Mouse (Mus musculus) liver, embryonic 14.5 days (tissue): ENCODE measurements around the gene Spon1. TPM values are rescaled to one million over a fixed set of nuclear protein-coding genes. Genes with fewer than 3 reads are reported as not detected.

Source experiments
- ATAC-seq: fragments of 200-750 bp; cut with Nextera tagmentation; 2 replicates; pipeline ENCODE4 v1.8.0; 2017; ENCODE audit warnings: moderate number of reproducible peaks, mild to moderate bottlenecking, moderate library complexity; ENCODE audit not compliant: insufficient read depth
- DNase-seq, 3 experiments: peaks; one replicate each; pipeline ENCODE4 v3.0.0-alpha.2; 2012 to 2013; ENCODE audit warnings: low read depth in 3 of 3, low spot score in 3 of 3
- H3K27ac ChIP-seq: fragments of 300-500 bp; sonication (generic); 2 replicates; pipeline ENCODE4 v1.5.1; 2014; ENCODE audit warnings: moderate library complexity, mild to moderate bottlenecking, control low read depth, inconsistent platforms
- H3K27me3 ChIP-seq: fragments of 300-500 bp; sonication (generic); 2 replicates; pipeline ENCODE4 v1.6.1; 2014; ENCODE audit warnings: mild to moderate bottlenecking, low read length, moderate library complexity; ENCODE audit not compliant: control insufficient read depth, insufficient read depth
- H3K36me3 ChIP-seq: fragments of 300-500 bp; sonication (generic); replicated peaks from 2 replicates; pipeline ENCODE4 v1.6.1; 2014; ENCODE audit warnings: low read depth; ENCODE audit not compliant: control insufficient read depth, insufficient read depth
- H3K4me1 ChIP-seq, 2 experiments: fragments of 200-500 bp in 1 of 2; fragments of 300-500 bp in 1 of 2; sonication (generic) in 1 of 2; replicated peaks; 2 replicates each; pipeline ENCODE4 v1.6.1; 2012 to 2014; ENCODE audit warnings: antibody characterized with exemption in 1 of 2, inconsistent platforms in 1 of 2, low read length in 1 of 2; ENCODE audit not compliant: control insufficient read depth in 2 of 2, insufficient read depth in 2 of 2
- H3K4me2 ChIP-seq: fragments of 300-500 bp; sonication (generic); 2 replicates; pipeline ENCODE4 v1.6.1; 2014; ENCODE audit warnings: low read depth, mild to moderate bottlenecking, control low read depth, moderate library complexity
- H3K4me3 ChIP-seq, 2 experiments: fragments of 200-500 bp in 1 of 2; fragments of 300-500 bp in 1 of 2; sonication (generic) in 1 of 2; 2 replicates each; pipeline ENCODE4 v1.5.1; 2012 to 2014; ENCODE audit warnings: low read depth in 2 of 2, low read length in 2 of 2, mild to moderate bottlenecking in 2 of 2, control low read depth in 1 of 2, inconsistent platforms in 1 of 2, moderate library complexity in 1 of 2; ENCODE audit not compliant: insufficient read depth in 1 of 2
- H3K9ac ChIP-seq: fragments of 300-500 bp; sonication (generic); replicated peaks from 2 replicates; pipeline ENCODE4 v1.6.1; 2014; ENCODE audit warnings: mild to moderate bottlenecking, control low read depth, moderate library complexity
- H3K9me3 ChIP-seq: fragments of 300-500 bp; sonication (generic); 2 replicates; pipeline ENCODE4 v1.6.1; 2016; ENCODE audit warnings: low read length, mixed read lengths; ENCODE audit not compliant: control insufficient read depth
- CTCF ChIP-seq: IDR thresholded peaks from 2 replicates; pipeline ENCODE4 v1.5.1; 2016; ENCODE audit warnings: antibody characterized with exemption, low read depth, control low read depth
- EP300 ChIP-seq: IDR thresholded peaks from 2 replicates; pipeline ENCODE4 v1.6.1; 2016; ENCODE audit warnings: antibody characterized with exemption, low read depth
- WGBS: fragments of 180-500 bp; shearing (Covaris S2); extraction: QIAGEN DNeasy Blood & Tissue Kit; methylation state at CpG from one replicate; pipeline ENCODE4 v1.1.7; 2014; ENCODE audit not compliant: insufficient replicate concordance; 5-methylcytosine and 5-hydroxymethylcytosine counted together
- polyA plus RNA-seq, 2 experiments: library from polyadenylated mRNA; depleted of rRNA in 1 of 2; stranded (reverse) in 1 of 2; unstranded in 1 of 2; fragments of >200 nt; fragmentation: Nextera tagmentation in 1 of 2; extraction: Ambion mirVana in 1 of 2; gene quantifications; 2 replicates each; pipeline versions ENCODE4 v1.2.1 to v1.2.3; 2012 to 2014

The Spon1 gene
- polyA plus RNA-seq, 2 experiments = 0.36 to 0.39 TPM

DNA sequence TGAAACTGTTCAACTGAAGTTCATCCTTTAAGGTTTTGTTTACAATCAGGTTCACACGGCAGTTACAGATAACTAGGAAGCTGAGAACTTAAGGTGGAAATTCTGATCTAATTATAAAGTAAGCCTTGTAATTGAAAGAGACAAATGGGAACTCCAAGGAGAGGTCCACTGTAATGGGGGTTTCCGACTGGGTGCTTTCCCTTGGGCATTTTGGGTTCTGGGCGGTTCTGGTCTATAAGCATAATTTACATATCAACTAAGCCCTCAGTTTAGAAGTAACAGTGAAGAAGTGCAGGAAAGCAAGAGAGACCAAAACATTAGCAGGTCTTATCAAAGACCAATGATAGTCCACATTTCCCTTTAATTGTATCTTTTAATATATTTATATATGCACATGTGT, 318.0 kb downstream of the Spon1 start:
- DNase-seq (no peak), ATAC-seq (no peak)
- H3K4me2 ChIP-seq = no peak overlapping the region
- WGBS = 51% methylated on average over 3 of the region's 3 CpGs
- no peak for TF ChIP-seq CTCF
- no peak for TF ChIP-seq EP300
- H3K9me3 ChIP-seq = no peaks in the 10 kb centered on the region
- H3K27me3 ChIP-seq = no peaks in the 10 kb centered on the region
- no peak overlapping the region for H3K27ac ChIP-seq
- peaks cover 6 to 38% of the 10 kb centered on the region in 2 experiments for H3K4me1 ChIP-seq
- no peak overlapping the region for H3K4me3 ChIP-seq
- no peak overlapping the region for H3K9ac ChIP-seq
- H3K36me3 ChIP-seq = no peaks in the 10 kb centered on the region

DNA sequence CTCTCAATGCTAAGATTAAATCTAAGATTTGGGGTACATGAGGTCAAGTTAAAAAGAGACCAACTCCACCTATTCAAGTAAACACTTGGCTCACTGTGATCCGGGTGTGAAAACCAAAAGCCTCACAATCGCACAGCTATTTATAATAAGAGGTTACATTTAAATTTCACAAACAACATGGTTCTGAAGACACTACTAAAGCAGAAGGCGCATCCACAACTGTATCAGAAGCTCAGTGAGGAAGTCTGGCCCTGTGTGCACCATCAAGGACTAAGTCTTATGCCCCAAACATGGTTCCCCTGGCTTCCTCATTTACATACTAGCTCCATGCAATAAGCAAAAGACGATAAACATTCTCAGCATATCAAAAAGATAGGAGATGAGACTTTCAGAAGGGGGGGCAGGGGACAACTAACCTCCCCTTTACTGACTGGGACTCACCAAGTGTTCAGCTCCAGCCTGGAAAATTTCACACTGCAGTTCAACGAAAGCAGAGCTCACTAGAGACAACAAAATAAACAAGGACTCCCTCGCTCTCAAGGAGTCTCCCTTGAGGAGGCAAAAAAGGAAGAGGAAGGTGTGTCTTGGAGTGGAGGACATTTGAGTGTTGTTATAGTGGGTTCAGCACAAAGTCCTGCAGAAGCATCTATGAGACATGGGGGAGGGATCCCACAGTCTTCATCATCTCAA, 320.4 kb downstream of the Spon1 start:
- ATAC-seq = no peak

DNA sequence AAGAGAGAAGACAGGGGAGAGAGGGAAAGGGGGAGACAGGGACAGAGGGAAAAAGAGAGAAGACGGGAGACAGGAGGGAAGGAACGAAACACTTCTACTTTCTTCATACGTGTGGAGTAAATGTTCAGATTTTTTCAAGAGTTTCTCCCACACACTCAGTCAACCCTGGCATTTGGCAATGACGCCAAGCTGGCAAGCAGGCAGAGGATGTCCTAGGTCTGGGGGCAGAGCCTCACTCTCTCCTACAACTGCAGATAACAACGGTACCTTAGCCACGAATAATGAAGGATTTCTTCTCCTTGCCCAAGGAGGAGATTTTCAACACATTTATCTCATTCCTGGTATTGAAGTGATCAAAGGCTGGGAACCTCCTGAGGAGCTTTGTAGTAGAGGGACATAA, 321.5 kb downstream of the Spon1 start:
- no peak overlapping the region for H3K27ac ChIP-seq
- no peak overlapping the region for H3K4me3 ChIP-seq
- H3K27me3 ChIP-seq = no peaks in the 10 kb centered on the region
- H3K9ac ChIP-seq = no peak overlapping the region
- no peak for DNase-seq
- H3K4me2 ChIP-seq = no peak overlapping the region
- peaks cover 0 to 17% of the 10 kb centered on the region in 2 experiments; a peak in 3 of 4 replicates for H3K4me1 ChIP-seq
- ATAC-seq = no peak
- TF ChIP-seq CTCF = no peak
- TF ChIP-seq EP300 = no peak
- 41% methylated on average over 6 of the region's 6 CpGs for WGBS
- no peaks in the 10 kb centered on the region for H3K36me3 ChIP-seq
- H3K9me3 ChIP-seq = no peaks in the 10 kb centered on the region

More for the DNA sequence above, 320.4 kb downstream of the Spon1 start:
- peaks cover 3 to 25% of the 10 kb centered on the region in 2 experiments; a peak in 3 of 4 replicates for H3K4me1 ChIP-seq
- WGBS = 55% methylated on average over 6 of the region's 6 CpGs
- no peaks in the 10 kb centered on the region for H3K36me3 ChIP-seq
- no peak overlapping the region for H3K27ac ChIP-seq
- no peak for TF ChIP-seq CTCF
- TF ChIP-seq EP300 = no peak
- no peak overlapping the region for H3K4me2 ChIP-seq
- DNase-seq = no peak
- H3K4me3 ChIP-seq = no peak overlapping the region
- H3K9me3 ChIP-seq = no peaks in the 10 kb centered on the region
- no peak overlapping the region for H3K9ac ChIP-seq
- H3K27me3 ChIP-seq = no peaks in the 10 kb centered on the region

- no peaks in the 10 kb centered on the region for H3K9me3 ChIP-seq
- no peaks in the 10 kb centered on the region for H3K27me3 ChIP-seq
- no peak for ATAC-seq
- TF ChIP-seq CTCF = no peak
- no peak for TF ChIP-seq EP300
- peaks cover 0 to 14% of the 10 kb centered on the region in 2 experiments; a peak in 2 of 4 replicates for H3K4me1 ChIP-seq
- DNase-seq = no peak
- no peak overlapping the region for H3K4me3 ChIP-seq
- H3K4me2 ChIP-seq = no peak overlapping the region
- 36% methylated on average over 11 of the region's 11 CpGs for WGBS
- H3K27ac ChIP-seq = no peak overlapping the region
- no peaks in the 10 kb centered on the region for H3K36me3 ChIP-seq
- no peak overlapping the region for H3K9ac ChIP-seq
These were observed 322.2 kb downstream of the Spon1 start for GRCm38 (mm10) chr7:114087986-114088385.

GRCm38 (mm10) chr7:114088918-114089317, 323.1 kb downstream of the Spon1 start:
- WGBS = 54% methylated on average over 5 of the region's 5 CpGs
- Histone ChIP-seq H3K4me1 (peaks cover 0 to 14% of the 10 kb centered on the region in 2 experiments; a peak in 2 of 4 replicates), H3K9me3 (no peaks in the 10 kb centered on the region), H3K4me3 (no peak overlapping the region), H3K27me3 (no peaks in the 10 kb centered on the region), H3K27ac (no peak overlapping the region), H3K36me3 (no peaks in the 10 kb centered on the region), H3K9ac (no peak overlapping the region), H3K4me2 (no peak overlapping the region)
- no peak for TF ChIP-seq CTCF
- no peak for TF ChIP-seq EP300
- no peak for ATAC-seq
- no peak for DNase-seq
